Mouse (Mus musculus) layer of hippocampus, adult 18-20 months (tissue): ENCODE results near the gene Nynrin. TPM values are rescaled to one million over a fixed set of nuclear protein-coding genes. Genes with fewer than 3 reads are reported as not detected.
A peak's percentile ranks its signal among the peaks of the same experiment; 100 is the strongest.

ENCODE experiments used
- DNase-seq, 2 experiments: peaks; one replicate each; pipeline ENCODE4 v3.0.0; 2022; ENCODE audit warnings: low spot score in 2 of 2
- long read RNA-seq: library from polyadenylated mRNA; stranded (forward); transcript quantifications from one replicate; pipeline ENCODE4 v2.0.0, GENCODE M21; 2021
- total RNA-seq, 2 experiments: library from RNA; stranded (reverse); gene quantifications; 2 replicates each; pipeline ENCODE4 v1.2.3; 2021

Gene Nynrin
- total RNA-seq, result 1 to 10 TPM; 7.0 to 8.0 TPM
- long read RNA-seq, full-length matches to known transcripts, result 1 of 1 reads
- long read RNA-seq, partial matches to known transcripts, result 0 of 1 reads
- long read RNA-seq, other reads (novel, unspliced or antisense), result 0 of 1 reads

- no peak for DNase-seq
These were observed at the start of gene Nynrin for GRCm38 (mm10) chr14:55853621-55854285. Nynrin (plus strand) TSS chr14:55854010.

GRCm38 (mm10) chr14:55814885-55815284 lies 38.9 kb upstream of the Nynrin start:
- DNase-seq, result no peak

- no peak for DNase-seq
These were observed 38.5 kb upstream of the Nynrin start for GRCm38 (mm10) chr14:55815310-55815751.

- no peak for DNase-seq
These were observed 33.9 kb upstream of the Nynrin start for GRCm38 (mm10) chr14:55819845-55820405.

- no peak for DNase-seq
These were observed 33.2 kb upstream of the Nynrin start for GRCm38 (mm10) chr14:55820576-55820975.

GRCm38 (mm10) chr14:55822435-55822990 lies 31.3 kb upstream of the Nynrin start:
- DNase-seq, result peak in 1 of 2 experiments; percentile 59

GRCm38 (mm10) chr14:55822991-55823762 lies 30.6 kb upstream of the Nynrin start, which contains the start of gene Nfatc4:
Nfatc4 (plus strand) TSS chr14:55823144.
- DNase-seq, result peak in 1 of 2 experiments; percentile 15

- DNase-seq, result no peak
These were observed 29.8 kb upstream of the Nynrin start for GRCm38 (mm10) chr14:55824001-55824480.

GRCm38 (mm10) chr14:55824481-55825215 lies 29.2 kb upstream of the Nynrin start:
- no peak for DNase-seq

- DNase-seq, result no peak
These were observed 28.4 kb upstream of the Nynrin start for GRCm38 (mm10) chr14:55825216-55826051.

GRCm38 (mm10) chr14:55826142-55826541 lies 27.7 kb upstream of the Nynrin start:
- DNase-seq, result no peak

- DNase-seq, result no peak
These were observed 27.1 kb upstream of the Nynrin start for GRCm38 (mm10) chr14:55826551-55827340.

GRCm38 (mm10) chr14:55828716-55829263 lies 25.0 kb upstream of the Nynrin start:
- no peak for DNase-seq

- DNase-seq, result no peak
These were observed 24.0 kb upstream of the Nynrin start for GRCm38 (mm10) chr14:55829854-55830253.

- DNase-seq, result no peak
These were observed 23.5 kb upstream of the Nynrin start for GRCm38 (mm10) chr14:55830331-55830730.

GRCm38 (mm10) chr14:55833126-55833525 lies 20.7 kb upstream of the Nynrin start:
- no peak for DNase-seq

- DNase-seq, result no peak
These were observed 18.8 kb upstream of the Nynrin start for GRCm38 (mm10) chr14:55834808-55835533.

- DNase-seq, result no peak
These were observed 15.5 kb upstream of the Nynrin start for GRCm38 (mm10) chr14:55838312-55838711.
